Mouse (Mus musculus) heart, embryonic 14.5 days (tissue): Measurements from ENCODE around the gene Sptssb. TPM values are rescaled to one million over a fixed set of nuclear protein-coding genes. Genes with fewer than 3 reads are reported as not detected.

Source experiments
- ATAC-seq: fragments of 200-750 bp; cut with Nextera tagmentation; 2 replicates; pipeline ENCODE4 v1.8.0; 2017; ENCODE audit warnings: low read depth, moderate TSS enrichment; ENCODE audit not compliant: insufficient number of reproducible peaks, insufficient read depth, low FRiP score
- H3K27ac ChIP-seq, 2 experiments: fragments of 200-500 bp in 1 of 2; fragments of 300-500 bp in 1 of 2; sonication (generic) in 1 of 2; replicated peaks in 1 of 2; 2 replicates each; pipeline ENCODE4 v1.5.1; 2012 to 2014; ENCODE audit warnings: low read depth in 2 of 2, low read length in 2 of 2, control low read depth in 1 of 2, mild to moderate bottlenecking in 1 of 2, mixed read lengths in 1 of 2; ENCODE audit not compliant: control insufficient read depth in 1 of 2, insufficient read depth in 1 of 2
- H3K27me3 ChIP-seq: fragments of 300-500 bp; sonication (generic); 2 replicates; pipeline ENCODE4 v1.6.1; 2014; ENCODE audit warnings: mild to moderate bottlenecking, low read length, control low read depth; ENCODE audit not compliant: control insufficient read depth, insufficient read depth
- H3K36me3 ChIP-seq: fragments of 300-500 bp; sonication (generic); 2 replicates; pipeline ENCODE4 v1.6.1; 2014; ENCODE audit warnings: mild to moderate bottlenecking, control low read depth, low read length, mixed read lengths; ENCODE audit not compliant: control insufficient read depth, insufficient read depth
- H3K4me1 ChIP-seq, 2 experiments: fragments of 200-500 bp in 1 of 2; fragments of 300-500 bp in 1 of 2; sonication (generic) in 1 of 2; 2 replicates each; pipeline ENCODE4 v1.6.1; 2012 to 2014; ENCODE audit warnings: low read length in 2 of 2, control low read depth in 1 of 2, mixed read lengths in 1 of 2; ENCODE audit not compliant: control insufficient read depth in 2 of 2, insufficient read depth in 2 of 2
- H3K4me2 ChIP-seq: fragments of 300-500 bp; sonication (generic); 2 replicates; pipeline ENCODE4 v1.6.1; 2014; ENCODE audit warnings: mild to moderate bottlenecking, low read length
- H3K4me3 ChIP-seq, 2 experiments: fragments of 200-500 bp in 1 of 2; fragments of 300-500 bp in 1 of 2; sonication (generic) in 1 of 2; 2 replicates each; pipeline ENCODE4 v1.5.1; 2012 to 2014; ENCODE audit warnings: low read length in 2 of 2, mild to moderate bottlenecking in 2 of 2, control low read depth in 1 of 2, low read depth in 1 of 2, moderate library complexity in 1 of 2; ENCODE audit not compliant: control insufficient read depth in 1 of 2, insufficient read depth in 1 of 2
- H3K9ac ChIP-seq: fragments of 300-500 bp; sonication (generic); 2 replicates; pipeline ENCODE4 v1.6.1; 2014; ENCODE audit warnings: mild to moderate bottlenecking, low read length
- H3K9me3 ChIP-seq: fragments of 300-500 bp; sonication (generic); 2 replicates; pipeline ENCODE4 v1.6.1; 2016; ENCODE audit warnings: low read length, control low read depth; ENCODE audit not compliant: control insufficient read depth
- WGBS: fragments of 180-500 bp; shearing (Covaris S2); extraction: QIAGEN DNeasy Blood & Tissue Kit; methylation state at CpG from one replicate; pipeline ENCODE4 v1.1.7; 2014; 5-methylcytosine and 5-hydroxymethylcytosine counted together
- polyA plus RNA-seq: library from polyadenylated mRNA; unstranded; fragments of >200 nt; fragmentation: Nextera tagmentation; extraction: Ambion mirVana; gene quantifications from 2 replicates; pipeline ENCODE4 v1.2.1, GENCODE M21; 2014

Sptssb gene
- polyA plus RNA-seq, 1 experiment from 2014 or later: 0.15 TPM

DNA sequence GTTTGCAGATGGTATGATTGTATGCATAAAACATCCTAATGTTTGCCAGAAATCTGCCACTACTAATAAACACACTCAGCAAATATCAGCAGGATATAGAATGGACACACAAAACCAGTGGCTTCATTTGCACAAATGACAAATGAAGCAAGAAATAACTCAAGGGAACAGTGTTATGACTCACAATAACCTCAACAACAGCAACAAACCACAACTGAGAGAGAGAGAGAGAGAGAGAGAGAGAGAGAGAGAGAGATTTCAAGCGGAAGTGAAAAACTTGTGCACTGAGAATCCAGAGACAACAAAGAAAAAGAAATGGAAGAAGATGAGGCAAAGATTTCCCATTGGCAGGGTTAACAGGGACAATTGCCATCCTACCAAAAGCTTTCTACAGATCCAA is 35.2 kb downstream of the Sptssb start:
- no peak overlapping the region for H3K4me3 ChIP-seq
- no peak overlapping the region for H3K27ac ChIP-seq
- H3K4me2 ChIP-seq: no peak overlapping the region
- no peaks in the 10 kb centered on the region for H3K9me3 ChIP-seq
- no peak for ATAC-seq
- no peaks in the 10 kb centered on the region for H3K36me3 ChIP-seq
- no peaks in the 10 kb centered on the region for H3K4me1 ChIP-seq
- WGBS: 100% methylated on average over 1 of the region's 1 CpGs
- no peak overlapping the region for H3K9ac ChIP-seq
- H3K27me3 ChIP-seq: no peaks in the 10 kb centered on the region

DNA sequence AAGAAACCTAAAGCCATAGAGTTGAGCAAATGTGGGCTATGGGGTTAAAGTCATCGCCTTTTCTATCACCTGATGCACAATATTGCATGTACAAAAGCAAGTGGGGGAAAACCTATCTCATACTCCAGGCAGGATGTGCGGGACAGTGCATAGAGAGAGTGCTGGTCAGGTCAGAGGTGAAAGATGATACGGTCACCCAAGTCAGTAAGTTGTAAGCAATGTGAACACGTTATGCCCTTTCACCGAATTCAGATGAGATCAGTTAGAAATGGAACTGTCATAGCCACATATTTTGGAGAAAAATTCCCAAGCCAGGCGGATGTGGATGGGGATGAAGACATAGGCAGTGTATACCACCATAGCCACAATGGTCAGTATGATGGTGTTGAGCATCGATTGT is 39.1 kb downstream of the Sptssb start:
- H3K36me3 ChIP-seq: no peaks in the 10 kb centered on the region
- H3K9me3 ChIP-seq: no peaks in the 10 kb centered on the region
- no peak overlapping the region for H3K4me3 ChIP-seq
- ATAC-seq: no peak
- no peak overlapping the region for H3K4me2 ChIP-seq
- H3K4me1 ChIP-seq: no peaks in the 10 kb centered on the region
- WGBS: 83% methylated on average over 7 of the region's 7 CpGs
- H3K27ac ChIP-seq: no peak overlapping the region
- no peaks in the 10 kb centered on the region for H3K27me3 ChIP-seq
- no peak overlapping the region for H3K9ac ChIP-seq

DNA sequence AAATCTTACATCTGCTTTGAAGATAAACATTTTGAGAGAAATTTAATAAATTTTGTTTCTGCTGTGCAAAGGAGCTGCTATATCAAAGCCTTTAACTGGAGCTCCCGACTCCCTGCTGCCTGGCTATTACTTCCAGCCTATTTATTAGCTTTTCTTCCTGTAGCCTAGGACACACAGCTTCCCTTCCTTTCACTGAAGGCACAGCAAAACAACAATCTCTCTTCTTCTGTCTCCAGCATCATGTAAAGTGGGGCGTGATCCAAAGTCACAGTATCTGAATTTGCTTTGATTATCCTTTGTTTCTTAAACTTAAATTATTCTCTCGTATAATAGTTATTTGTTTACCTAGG is 39.9 kb downstream of the Sptssb start:
- Histone ChIP-seq H3K4me3 (no peak overlapping the region), H3K27ac (no peak overlapping the region), H3K9me3 (no peaks in the 10 kb centered on the region), H3K36me3 (no peaks in the 10 kb centered on the region), H3K4me2 (no peak overlapping the region), H3K9ac (no peak overlapping the region), H3K27me3 (no peaks in the 10 kb centered on the region), H3K4me1 (no peaks in the 10 kb centered on the region)
- 77% methylated on average over 3 of the region's 3 CpGs for WGBS
- ATAC-seq: no peak

DNA sequence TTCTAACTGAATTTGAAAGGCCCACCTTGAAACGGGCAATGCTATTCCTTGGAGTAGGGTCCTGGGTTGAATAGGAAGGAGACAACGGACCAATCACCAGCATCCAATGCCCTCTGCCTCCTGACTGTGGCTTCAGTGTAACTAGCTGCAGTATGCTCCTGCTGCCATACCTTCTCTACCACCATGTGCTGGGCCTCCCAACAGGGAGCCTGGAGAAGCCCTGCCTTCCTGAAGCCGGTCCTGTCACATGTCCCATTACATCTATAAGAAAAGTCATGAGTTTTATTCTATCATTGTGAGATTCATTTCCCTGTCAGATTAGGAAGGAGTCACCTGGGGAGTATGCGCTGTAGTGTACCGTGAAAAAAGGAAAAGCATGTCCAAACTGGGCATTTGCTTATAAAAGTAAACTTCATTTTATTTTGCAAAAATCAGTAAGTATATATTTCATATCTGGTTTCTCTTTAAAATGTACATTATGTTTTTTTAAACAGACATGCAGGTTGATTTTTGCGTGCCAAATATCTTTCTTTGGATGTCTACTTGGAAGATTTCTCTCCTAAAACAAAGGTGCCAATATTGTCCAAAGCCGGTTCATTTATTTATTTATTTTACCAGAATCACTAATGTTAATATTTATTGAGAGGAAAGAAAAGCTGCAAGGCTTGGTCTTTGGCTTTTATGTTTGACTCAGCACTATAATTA is 40.4 kb downstream of the Sptssb start:
- Histone ChIP-seq H3K27me3 (no peaks in the 10 kb centered on the region), H3K36me3 (no peaks in the 10 kb centered on the region), H3K27ac (no peak overlapping the region), H3K4me1 (no peaks in the 10 kb centered on the region), H3K9me3 (no peaks in the 10 kb centered on the region), H3K4me3 (no peak overlapping the region), H3K9ac (no peak overlapping the region), H3K4me2 (no peak overlapping the region)
- 82% methylated on average over 7 of the region's 7 CpGs for WGBS
- no peak for ATAC-seq

DNA sequence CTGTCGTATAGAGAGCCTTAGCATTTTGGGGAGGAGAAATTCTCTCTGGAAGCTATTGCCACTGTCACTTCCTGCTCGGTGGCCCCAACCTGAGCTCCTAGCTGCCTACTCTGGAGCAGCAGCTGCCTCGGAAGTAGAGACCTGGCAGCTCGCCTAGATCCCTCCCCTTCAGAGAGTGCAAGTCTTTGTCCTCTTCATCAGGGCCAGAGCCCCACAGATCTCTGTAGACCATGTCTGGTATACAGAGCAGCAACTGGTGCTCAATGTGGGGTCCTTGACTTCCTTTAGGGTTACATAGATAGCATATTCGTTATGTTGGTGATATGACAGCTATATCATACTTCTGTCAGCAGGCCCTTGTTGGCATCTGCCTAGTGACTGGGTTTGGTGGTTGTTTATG is 41.3 kb downstream of the Sptssb start:
- 37% methylated on average over 5 of the region's 5 CpGs for WGBS
- ATAC-seq: no peak
- no peak overlapping the region for H3K27ac ChIP-seq

DNA sequence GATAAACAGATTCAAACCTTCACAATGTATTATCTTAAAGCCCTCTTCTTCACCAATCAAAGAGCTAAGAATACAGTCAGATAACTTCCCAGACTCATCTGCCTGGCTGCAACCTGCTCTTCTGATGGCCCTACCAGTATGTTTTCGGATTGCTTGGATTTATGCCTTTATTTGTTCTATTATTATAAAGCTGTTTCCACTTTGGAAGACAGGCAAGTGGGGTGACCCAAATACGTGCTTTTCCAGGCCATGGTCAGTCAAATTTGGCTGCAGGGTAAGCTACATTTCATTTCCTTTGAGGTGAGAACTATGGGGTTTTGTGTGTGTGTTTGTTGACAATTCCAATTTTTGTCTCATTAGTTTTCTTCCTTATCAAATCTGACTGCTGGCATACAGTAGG is 43.2 kb downstream of the Sptssb start:
- WGBS: 75% methylated on average over 2 of the region's 2 CpGs
- H3K27me3 ChIP-seq: no peaks in the 10 kb centered on the region
- no peak for ATAC-seq

More for the DNA sequence above, 41.3 kb downstream of the Sptssb start:
- Histone ChIP-seq H3K9me3 (no peaks in the 10 kb centered on the region), H3K4me3 (no peak overlapping the region), H3K36me3 (no peaks in the 10 kb centered on the region), H3K4me1 (no peaks in the 10 kb centered on the region), H3K27me3 (no peaks in the 10 kb centered on the region), H3K4me2 (no peak overlapping the region), H3K9ac (no peak overlapping the region)

DNA sequence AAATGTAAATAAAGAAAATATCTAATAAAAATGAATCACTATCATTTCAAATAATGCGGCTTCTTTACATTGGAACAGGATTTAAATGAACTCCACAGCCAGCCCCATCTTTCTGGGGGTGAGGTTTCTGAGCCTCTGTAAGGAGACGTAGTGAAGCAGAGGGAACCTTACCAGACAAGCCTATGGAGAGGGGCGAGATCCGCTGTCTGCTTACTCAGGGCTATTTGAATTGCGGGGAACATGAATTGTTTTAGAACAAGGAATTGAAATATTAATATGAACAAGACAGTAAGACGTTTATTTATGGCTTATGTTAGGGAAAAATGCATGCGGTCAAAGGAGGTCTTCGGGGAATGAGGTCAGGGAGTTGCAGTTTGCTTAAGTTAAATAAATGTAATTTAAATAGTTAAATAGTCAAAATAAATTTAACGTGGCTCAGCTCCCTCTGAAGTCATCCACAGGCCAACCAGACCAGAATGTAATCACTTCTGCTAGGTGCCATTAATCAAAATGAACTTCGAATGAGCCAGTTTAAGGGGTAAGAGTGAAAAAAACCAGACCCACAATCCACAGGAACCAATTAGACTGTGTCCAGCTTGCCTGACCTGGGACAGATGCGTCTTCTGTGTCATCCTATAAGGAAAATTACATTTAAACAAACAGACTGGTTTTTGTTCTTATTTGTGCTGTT is 46.6 kb downstream of the Sptssb start:
- WGBS: 80% methylated on average over 11 of the region's 11 CpGs
- Histone ChIP-seq H3K27me3 (no peaks in the 10 kb centered on the region), H3K9me3 (no peaks in the 10 kb centered on the region), H3K4me1 (no peaks in the 10 kb centered on the region), H3K27ac (no peak overlapping the region), H3K4me2 (no peak overlapping the region), H3K4me3 (no peak overlapping the region), H3K9ac (no peak overlapping the region), H3K36me3 (no peaks in the 10 kb centered on the region)
- no peak for ATAC-seq

More for the DNA sequence above, 43.2 kb downstream of the Sptssb start:
- Histone ChIP-seq H3K27ac (no peak overlapping the region), H3K4me2 (no peak overlapping the region), H3K9me3 (no peaks in the 10 kb centered on the region), H3K9ac (no peak overlapping the region), H3K4me3 (no peak overlapping the region), H3K36me3 (no peaks in the 10 kb centered on the region), H3K4me1 (no peaks in the 10 kb centered on the region)

DNA sequence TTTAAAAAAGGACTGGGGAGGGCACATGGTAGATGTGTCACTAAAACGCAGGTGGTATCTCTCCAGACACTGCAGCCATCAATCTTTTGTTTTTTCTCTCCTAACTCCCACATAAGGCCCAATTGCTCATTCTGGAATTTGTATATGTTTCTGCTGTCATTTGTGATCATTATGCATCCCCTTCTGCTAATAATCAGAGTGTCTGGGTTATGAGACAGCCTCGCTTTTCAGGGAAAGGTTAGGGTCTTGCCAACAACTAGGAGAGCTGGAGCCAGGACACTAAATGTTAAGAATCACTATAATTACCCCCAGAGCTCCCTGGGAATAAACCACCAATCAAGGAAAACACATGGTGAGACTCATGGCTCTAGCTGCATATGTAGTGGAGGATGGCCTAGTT is 47.3 kb downstream of the Sptssb start:
- Histone ChIP-seq H3K27me3 (no peaks in the 10 kb centered on the region), H3K4me3 (no peak overlapping the region), H3K27ac (no peak overlapping the region), H3K4me1 (no peaks in the 10 kb centered on the region), H3K9me3 (no peaks in the 10 kb centered on the region), H3K4me2 (no peak overlapping the region), H3K9ac (no peak overlapping the region), H3K36me3 (no peaks in the 10 kb centered on the region)
- ATAC-seq: no peak
- 77% methylated on average over 2 of the region's 2 CpGs for WGBS
